Mouse (Mus musculus) c-Kit-positive CD71-positive TER-119-positive erythroid progenitor cells, embryonic 14.5 days (primary cell): ENCODE data around the gene Mecom.
"Not testable (repeated sequence)": the region's sequence is repeated elsewhere in the genome, so short reads cannot be mapped to it uniquely, and the experiment has no call there.

Source experiments
- DNase-seq: peaks from one replicate; pipeline ENCODE4 v3.0.0-alpha.2; 2013; ENCODE audit warnings: low spot score

Gene Mecom

DNA sequence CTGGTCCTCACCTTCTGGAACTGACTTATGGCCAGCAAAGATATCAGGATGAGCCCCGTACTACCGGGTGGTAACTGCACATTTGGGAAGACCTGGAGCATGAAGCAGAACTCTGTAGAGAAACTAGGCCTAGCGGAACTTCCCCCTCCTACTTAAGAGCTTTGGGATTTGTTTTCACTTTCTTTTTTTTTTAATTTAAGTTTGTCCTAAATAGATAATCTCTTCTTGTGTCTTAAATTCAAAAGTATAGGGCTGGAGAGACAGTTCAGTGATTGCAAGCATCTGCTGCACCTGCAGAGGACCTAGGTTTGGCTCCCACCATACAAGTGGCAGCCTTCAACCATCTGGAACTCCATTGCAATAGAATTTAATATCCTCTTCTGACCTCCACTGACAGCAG is at the start of gene Mecom:
Mecom (minus strand) TSS at position 101 of the 400 bp plus-strand sequence.
- DNase-seq = no peak

DNA sequence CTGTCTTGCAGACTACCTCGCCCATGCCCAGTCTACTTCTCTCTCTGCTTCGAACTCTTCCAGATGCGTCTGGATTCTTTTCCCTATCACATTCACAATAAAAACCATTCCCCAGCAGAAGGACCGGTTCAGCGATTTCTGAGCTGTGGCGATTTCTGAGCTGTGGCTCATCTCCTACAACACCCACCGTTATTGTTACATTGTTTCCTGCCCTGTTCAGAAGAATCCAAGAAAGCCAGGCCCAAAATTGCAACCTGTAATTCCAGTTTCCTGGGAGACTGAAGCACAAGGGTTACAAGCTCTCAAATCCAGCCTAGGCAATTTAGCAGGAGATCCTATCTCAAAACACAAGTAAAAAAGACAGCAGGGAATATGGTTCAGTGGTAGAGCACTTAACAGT is 49.5 kb upstream of the Mecom start:
- DNase-seq = no peak

DNA sequence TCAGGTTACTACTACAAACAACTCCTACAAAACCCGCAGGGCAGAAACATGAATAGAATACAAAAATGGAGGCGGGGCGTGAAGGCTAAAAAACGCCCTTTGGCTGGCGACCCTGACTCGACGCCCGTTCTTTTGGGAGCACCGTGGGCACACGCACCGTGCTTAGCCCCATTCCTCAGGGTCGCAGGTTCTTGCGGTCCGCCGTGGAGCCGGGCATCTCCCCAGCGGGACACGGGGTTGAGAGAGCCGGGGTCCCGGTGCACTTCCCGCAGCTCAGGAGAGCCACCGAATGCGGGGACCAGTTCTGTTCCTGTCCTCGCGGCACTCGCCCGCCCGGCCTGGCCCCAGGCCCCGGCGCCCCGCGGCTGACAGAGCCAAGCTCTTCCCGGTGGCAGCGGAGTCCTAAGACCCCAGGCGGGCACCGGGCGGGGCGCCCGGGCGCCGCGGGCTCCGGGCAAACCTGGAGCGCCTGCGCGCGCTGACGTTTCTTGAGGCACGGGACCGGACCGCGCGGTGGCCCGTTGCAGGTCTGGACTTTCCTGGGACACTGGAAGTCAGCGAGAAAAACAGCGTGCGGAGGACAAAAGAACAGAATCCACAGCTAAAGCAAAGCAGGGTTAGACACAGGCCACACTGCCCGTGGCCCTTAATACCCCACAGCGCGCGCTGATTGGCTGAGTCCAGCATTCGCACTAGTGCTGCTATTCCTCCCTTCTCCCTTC is 47.5 kb upstream of the Mecom start:
- DNase-seq = peak; percentile 20

DNA sequence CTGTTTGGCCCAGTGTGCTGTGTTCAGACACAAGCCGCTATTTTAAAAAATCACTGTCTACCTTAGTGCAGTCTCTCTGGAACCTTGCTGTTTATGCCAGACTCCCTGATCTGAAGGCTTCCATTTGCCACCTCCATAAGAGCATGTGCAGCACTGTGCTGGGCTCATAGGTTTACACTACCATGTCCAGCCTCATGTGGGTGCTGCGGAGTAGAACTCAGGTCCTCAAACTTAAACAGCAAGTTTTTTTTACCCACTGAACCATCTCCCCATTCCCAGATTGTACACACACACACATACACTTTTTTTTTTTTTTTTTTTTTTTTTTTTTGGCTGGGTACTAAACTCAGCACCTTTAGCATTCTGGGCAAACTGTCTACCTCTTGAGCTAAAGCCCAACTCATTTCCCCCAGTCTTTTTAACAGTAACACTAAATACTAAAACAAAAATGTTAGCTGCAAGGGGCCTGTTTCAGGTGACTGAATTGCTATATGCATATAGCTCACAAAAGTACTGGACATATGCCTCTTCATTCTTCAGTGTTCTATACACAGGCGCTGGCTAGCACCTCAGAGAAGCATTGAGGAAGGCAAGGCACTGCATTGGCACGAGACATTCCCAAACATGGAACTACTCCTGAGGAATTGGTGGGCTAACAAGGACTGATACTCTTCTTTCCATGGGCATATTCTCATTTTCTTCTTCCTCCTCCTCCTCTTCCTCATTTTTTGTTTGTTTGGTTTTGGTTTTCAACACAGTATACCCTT is 46.1 kb upstream of the Mecom start:
- peak; percentile 25 for DNase-seq

DNA sequence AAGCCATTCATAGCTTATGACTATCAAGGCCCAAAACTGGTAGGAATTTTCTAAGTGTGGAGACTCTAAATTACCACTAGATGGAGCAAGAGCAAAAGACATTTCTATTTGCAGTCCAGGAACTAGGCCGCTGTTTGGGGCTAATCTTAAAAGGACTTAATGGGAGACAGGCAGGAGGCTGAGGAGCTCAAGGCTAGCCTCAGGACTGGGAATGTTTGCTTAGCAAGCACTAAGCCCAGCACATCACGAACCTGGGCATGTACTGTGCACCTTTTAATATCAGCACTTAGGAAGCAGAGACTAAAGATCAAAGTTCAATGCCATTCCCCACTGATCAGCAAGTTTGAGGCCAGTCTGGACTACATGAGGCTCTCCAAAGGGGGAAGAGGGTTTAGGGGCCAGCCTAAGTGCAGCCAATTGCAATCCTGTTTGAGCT is 44.6 kb upstream of the Mecom start:
- DNase-seq = peak; percentile 54

DNA sequence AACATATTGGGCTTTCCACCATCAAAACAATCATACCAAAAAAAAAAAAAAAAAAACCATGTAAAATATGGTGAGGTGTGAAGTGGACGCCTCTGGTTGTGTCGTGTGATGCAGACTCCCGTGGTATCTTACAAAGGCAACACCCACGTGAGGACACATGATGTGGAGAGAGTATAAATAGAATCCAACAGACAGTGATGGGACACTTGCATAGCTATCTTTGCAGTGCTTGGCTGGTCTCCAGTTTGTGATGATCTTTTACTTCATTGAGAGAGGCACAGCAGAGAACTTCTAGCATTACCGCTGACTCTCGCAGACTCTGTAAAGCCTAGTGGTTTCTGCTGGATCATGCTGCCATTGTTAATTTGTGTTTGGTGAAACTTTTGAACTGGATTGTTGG is 41.1 kb upstream of the Mecom start:
- no peak for DNase-seq

DNA sequence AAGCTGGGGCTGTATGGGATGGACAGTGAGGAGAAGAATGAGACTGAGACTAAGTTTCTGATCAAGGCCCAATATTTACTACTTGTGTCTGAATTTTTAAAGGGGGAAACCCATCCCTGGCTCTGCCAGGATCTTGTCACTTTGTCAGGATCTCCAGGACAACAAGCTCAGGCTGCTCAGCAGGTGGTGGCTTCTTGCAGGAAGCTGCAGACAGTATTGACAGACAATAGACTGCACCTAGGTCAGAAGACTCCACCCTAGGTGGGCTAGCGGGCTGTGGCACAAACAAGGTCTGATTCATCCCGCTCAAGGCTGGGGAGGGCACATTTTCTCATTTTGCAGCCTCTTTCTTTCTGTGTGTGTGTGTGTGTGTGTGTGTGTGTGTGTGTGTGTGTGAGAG is 25.7 kb upstream of the Mecom start:
- no peak for DNase-seq

DNA sequence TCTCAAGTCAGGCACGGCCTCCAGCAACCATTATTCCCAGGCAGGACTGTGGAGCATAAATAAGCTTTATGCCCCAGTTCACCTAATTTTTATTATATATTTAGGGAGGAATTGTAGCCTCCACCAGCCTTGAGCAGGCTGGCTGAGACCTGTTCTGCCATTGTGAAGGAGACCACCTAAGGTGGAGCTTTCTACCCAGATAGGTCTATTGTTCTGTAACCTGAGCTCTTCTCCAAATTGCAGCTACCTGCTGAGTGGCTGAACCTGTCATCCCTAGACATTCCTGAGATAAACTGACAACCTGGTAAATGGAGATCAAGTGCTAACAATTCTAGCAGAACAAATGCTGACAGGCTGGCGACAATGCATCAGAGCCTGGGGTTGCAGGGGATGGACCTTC is 18.5 kb upstream of the Mecom start:
- not testable (repeated sequence) for DNase-seq

DNA sequence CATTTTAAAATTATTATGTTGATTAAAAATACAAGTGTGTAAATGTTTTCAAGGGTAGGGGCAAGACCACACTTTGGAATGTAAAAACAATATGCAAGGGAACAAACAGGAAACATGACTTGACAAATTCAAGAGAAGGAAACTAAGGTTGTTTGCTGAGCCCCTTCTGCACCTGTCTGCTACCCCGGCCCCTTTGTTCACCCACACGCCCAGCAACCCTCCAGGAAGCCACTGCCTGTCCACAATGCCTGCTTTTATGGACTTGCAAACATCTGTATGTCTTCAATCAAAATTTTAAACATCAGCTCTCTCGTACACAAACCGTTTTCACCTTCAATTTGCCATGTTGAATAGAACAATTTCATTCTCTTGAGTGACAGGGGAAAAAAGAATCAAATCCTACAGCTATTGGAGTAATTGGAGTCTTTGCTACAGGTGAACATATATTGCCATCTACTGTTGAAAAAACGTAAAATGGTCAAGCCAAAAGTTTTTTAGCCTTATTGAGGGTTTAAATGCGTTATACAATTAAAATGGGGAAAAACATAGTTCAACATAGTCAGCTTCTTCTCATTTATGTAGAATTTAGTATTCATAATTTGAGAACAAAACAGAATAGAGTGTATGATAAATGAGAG is 13.0 kb upstream of the Mecom start:
- no peak for DNase-seq

DNA sequence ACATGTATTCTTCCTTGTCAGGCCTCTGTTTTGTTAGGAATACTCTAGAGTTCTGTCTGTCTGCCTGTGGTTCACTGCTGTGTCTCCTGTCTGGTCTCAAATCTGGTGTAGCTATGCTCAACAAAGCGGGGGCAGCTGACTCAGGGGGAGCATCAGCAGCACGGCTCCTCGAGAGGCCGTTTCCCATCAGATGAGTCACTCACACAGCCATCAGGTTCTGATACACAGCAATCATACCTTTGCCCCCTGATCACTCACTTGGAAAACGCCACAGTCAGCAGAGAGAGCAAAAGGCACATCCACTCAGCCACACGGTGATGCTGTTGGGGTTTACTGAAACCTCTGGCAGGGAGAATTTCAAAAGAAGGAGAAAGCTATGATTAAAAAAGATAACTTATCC is 5.9 kb upstream of the Mecom start:
- no peak for DNase-seq

DNA sequence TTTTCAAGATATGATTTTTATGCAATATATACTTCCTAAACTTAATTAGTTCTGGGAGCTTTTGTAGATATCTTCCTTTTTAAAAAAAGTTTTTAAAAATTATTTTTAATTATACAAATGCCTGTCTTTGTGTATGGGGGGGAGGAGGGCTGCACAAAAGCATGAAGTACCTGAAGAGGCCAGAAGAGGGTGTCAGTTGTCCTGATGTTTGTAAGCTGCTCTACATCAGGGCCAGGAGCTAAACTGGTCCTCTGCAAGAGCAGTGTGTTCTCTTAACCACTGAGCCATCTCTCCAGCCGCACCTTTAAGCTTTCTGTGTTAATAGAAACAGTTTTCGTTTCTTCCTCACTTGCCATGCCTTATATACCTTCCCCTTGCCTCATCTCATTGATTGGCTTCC is 2.4 kb upstream of the Mecom start:
- no peak for DNase-seq

DNA sequence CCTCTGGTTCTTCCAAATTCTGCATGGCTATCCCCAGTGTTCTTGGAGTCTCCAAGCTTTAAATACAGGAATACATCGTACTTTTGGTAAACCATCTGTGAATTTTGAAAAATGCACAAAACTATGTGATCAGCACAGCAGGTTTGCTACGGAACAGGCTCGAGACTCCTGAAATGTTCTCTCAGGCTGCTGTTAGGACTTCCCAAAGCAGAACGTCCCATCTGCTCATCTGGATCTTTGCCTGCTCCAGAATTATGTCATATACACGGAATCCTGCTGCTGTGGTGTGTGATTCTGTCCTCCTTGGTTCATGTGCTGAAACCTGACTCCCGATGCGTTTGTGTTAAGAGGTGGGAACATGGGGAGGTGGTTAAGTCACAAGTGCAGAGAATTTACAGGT is 1.1 kb upstream of the Mecom start:
- DNase-seq = no peak

DNA sequence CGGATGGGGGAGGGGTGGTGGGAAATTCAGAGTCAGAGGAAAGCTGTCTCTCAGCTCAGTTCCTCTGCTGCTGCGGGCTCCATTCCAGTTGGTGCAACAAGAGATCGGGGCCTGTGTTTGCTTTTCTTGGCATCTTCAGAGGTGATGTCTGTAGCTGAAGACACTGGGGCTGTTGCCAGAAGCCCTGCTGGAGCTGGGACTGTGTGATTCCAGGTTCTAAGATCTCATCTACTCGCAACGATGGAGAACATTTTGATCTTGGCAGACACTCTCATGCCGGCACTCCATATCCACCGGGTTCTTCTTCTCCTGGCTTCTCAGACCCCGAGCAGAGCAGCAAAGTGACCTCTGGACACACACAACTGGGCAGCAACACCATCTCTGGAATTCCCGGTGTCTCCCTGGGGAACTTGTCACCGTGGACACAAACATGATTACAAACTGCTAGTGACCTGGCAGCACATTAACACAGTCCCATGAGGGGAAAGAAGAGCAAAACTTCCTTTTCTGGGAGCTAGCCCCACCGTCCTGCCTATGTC is 908 bp downstream of the Mecom start:
- no peak for DNase-seq

DNA sequence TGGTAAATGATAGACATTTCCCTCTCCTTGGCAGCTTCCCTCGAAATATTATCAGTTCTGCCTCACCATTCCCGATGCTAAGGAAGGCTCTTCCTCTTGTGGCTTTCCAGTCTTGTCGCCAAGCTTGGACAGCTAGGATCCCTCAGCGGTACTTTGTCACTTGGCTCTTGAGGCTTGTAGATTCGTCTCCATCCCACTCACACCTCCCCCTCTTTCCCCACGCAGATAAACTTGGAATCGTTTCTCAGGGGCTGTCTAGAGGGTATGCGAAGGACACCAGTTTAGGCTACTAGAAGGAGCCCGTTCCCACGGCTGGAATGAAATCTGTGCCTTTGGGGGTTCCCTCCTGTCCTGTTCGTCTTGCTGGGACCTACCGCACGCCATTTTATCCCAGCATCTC is 1.4 kb downstream of the Mecom start:
- no peak for DNase-seq

DNA sequence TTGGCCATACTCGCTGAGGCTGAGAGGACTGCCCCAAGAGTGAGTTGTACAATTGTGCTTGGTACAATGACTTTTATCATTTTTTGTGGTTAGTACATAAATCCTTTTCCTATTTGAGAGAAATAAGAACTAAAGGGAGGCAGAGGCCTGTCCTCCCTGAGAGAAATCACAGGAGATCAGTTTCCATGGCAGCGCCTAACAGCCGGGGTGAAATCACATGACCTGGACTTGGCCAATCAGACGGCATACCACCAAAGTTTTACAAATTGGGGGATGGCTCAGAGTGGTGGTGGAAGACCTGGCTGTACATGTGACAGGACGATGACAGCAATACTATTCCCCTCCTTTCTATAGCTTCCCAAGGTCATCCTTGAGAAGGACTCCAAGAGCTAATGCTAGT is 2.6 kb downstream of the Mecom start:
- DNase-seq = no peak

DNA sequence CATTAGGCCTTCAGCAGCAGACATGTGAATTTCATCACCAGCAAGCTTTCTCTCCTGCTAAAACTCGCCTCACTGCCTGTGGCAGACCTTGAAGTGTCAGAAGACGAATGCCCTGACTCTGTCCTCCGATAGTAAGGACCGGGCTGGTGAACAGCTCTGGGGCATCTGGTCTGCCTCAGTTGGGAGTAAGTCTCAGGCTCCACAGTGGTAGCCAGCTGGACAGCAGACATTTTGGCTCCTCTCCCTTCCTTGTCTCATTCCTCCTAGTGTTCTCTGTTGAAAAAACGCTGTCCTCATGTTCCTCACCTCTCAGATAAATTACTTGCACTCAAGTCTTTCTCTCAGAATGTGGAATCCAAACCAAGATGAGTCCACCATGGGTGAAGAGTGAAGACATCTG is 3.5 kb downstream of the Mecom start:
- DNase-seq = no peak

DNA sequence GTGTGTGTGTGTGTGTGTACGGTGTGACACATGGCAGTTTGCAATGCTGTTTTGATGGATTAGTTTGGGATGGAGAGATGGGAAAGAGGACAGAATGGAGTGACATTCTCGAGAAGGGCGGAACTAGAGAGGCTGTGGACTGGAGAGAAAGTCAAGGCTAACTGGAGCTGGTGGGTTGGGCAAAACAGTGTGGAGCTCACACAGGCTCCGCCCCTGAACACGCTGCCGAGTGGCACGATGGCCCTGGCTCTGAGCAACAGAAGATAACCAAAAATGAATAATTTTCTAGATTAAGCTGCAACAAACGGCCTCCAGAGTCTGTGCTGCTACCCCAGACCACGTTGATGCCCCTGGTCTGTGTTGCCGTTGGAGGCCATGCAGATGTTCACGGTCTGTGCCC is 12.0 kb downstream of the Mecom start:
- no peak for DNase-seq

DNA sequence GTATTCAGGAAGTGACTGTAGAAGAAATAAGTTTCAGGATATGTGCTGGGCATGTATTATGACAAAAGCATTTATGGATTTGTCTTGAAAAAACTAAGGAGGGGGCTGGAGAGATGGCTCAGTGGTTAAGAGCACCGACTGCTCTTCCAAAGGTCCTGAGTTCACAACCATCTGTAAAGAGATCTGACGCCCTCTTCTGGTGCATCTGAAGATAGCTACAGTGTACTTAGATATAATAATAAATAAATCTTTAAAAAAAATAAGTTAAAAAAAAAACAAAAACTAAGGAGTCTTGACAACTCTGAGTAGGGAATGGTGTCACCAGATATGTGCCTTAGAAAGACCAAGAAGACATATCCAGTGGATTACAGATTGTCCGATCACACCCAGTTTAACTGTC is 27.1 kb downstream of the Mecom start:
- DNase-seq = not testable (repeated sequence)

DNA sequence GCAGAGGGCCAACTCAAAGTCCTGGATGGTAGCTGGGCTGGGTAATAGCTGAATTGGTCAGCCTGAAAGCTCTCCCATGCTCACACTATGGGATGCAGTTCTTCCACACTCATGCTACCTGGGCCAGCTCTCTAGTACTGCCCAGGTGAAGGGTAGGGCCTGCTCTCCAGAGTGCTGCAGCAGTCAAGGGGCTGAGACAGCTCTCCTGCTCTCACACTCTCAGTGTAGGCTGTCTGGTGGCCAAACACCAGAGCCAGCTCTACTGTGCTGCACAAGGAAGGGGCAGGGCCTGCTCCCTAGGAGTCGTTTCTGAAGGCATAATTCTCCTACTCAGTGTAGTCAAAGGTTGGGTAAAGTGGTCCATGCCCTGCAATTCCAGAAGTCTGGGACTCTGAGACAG is 28.4 kb downstream of the Mecom start:
- no peak for DNase-seq

DNA sequence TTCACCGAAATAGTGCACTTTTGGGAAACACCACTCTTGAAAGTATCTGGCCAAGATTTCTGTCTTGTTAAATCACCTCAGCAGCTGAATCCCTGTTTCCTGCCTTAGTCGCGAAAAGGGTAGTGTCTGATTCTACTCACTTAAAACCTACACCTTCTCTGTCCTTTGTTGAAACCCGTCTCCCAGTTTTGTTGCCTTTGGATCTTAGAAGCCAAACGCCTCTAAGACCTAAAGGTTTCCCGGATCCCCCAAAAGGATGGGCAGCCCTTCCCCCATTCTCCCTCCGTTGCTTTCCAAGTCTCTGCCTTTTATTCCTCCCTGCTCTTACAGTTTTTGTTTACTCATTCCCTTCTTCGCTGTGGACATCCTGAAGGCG is 32.0 kb downstream of the Mecom start:
- DNase-seq = no peak

DNA sequence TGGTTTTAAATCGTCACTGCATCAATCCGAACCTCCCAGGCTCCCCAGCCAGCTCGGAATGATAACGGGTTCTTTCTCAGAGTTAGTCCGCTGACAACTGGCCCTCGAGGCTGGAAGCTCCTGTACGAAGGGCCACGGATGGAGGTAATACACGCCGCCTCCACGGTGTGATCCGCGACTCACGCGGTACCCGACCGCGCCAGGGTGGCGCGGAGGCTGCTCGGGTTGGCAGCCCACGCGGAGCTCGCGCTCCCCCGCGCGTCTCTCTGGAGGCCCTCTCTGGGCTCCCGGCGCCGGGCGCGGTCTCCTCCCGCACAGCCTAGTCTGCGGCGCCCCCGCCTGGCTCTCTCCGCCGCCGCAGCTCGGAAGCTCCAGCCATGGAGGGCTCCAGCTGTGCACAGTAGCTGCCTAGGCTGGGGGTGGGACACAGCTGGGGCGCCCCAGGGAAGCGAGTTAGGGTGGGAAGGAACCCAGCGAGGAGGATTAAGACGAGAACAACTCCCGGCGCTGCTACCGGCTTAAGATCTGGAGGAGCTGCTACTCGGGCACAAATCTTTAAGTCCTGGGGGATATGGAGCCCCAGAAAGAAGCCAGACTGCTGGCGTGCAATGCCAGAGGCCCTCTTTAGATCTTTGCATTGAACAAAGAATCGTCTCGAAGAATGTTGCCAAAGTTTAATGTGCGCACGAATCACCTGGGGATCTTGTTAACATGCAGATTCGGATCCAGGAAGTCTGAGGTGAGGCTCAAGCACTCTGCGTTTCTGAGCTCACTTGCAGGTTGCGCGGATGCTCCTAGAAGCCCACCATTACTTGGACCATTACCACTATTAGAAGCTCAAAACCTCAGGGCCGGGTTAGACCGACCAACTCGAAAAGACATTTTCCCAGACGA is 32.7 kb downstream of the Mecom start:
- no peak for DNase-seq
